Mouse (Mus musculus) lung, postnatal 0 days (tissue): ENCODE results near the gene Rrp9. TPM values are rescaled to one million over a fixed set of nuclear protein-coding genes. Genes with fewer than 3 reads are reported as not detected.

Experiments used
- ATAC-seq: fragments of 200-750 bp; cut with Nextera tagmentation; 2 replicates; pipeline ENCODE4 v1.8.0; 2017; ENCODE audit warnings: moderate library complexity
- DNase-seq: peaks from one replicate; pipeline ENCODE4 v3.0.0-alpha.2; 2016; ENCODE audit warnings: low spot score
- H3K27ac ChIP-seq: fragments of 300-500 bp; sonication (generic); 2 replicates; pipeline ENCODE4 v1.5.1; 2014; ENCODE audit warnings: antibody characterized with exemption, mild to moderate bottlenecking, low read length, mixed read lengths
- H3K27me3 ChIP-seq: fragments of 300-500 bp; sonication (generic); replicated peaks from 2 replicates; pipeline ENCODE4 v1.6.1; 2014; ENCODE audit warnings: low read length, mixed read lengths; ENCODE audit not compliant: insufficient read depth
- H3K36me3 ChIP-seq: fragments of 300-500 bp; sonication (generic); 2 replicates; pipeline ENCODE4 v1.6.1; 2014; ENCODE audit warnings: low read length, mixed read lengths; ENCODE audit not compliant: insufficient read depth
- H3K4me1 ChIP-seq: fragments of 300-500 bp; sonication (generic); 2 replicates; pipeline ENCODE4 v1.6.1; 2014; ENCODE audit warnings: antibody characterized with exemption, low read depth, low read length, mixed read lengths; ENCODE audit not compliant: insufficient read depth
- H3K4me2 ChIP-seq: fragments of 300-500 bp; sonication (generic); replicated peaks from 2 replicates; pipeline ENCODE4 v1.6.1; 2014; ENCODE audit warnings: low read depth, mild to moderate bottlenecking, low read length, moderate library complexity, mixed read lengths
- H3K4me3 ChIP-seq: fragments of 300-500 bp; sonication (generic); 2 replicates; pipeline ENCODE4 v1.5.1; 2014; ENCODE audit warnings: low read depth, low read length
- H3K9ac ChIP-seq: fragments of 300-500 bp; sonication (generic); replicated peaks from 2 replicates; pipeline ENCODE4 v1.6.1; 2014; ENCODE audit warnings: low read depth, mild to moderate bottlenecking
- H3K9me3 ChIP-seq: fragments of 300-500 bp; sonication (generic); 2 replicates; pipeline ENCODE4 v1.6.1; 2016; ENCODE audit warnings: low read length, mixed read lengths
- CTCF ChIP-seq: IDR thresholded peaks from 2 replicates; pipeline ENCODE4 v1.5.1; 2016; ENCODE audit warnings: antibody characterized with exemption, mild to moderate bottlenecking
- EP300 ChIP-seq: IDR thresholded peaks from 2 replicates; pipeline ENCODE4 v1.6.1; 2016; ENCODE audit warnings: antibody characterized with exemption, mild to moderate bottlenecking, control low read depth
- WGBS: fragments of 180-500 bp; shearing (Covaris S2); extraction: QIAGEN DNeasy Blood & Tissue Kit; methylation state at CpG from one replicate; pipeline ENCODE4 v1.1.7; 2014; 5-methylcytosine and 5-hydroxymethylcytosine counted together
- polyA plus RNA-seq: library from polyadenylated mRNA; unstranded; fragments of >200 nt; fragmentation: Nextera tagmentation; extraction: Ambion mirVana; gene quantifications from 2 replicates; pipeline ENCODE4 v1.2.1, GENCODE M21; 2015

Rrp9 gene
- polyA plus RNA-seq, 1 experiment from 2014 or later: 19.4 TPM

GRCm38 (mm10) chr9:106460401-106461025, 15.2 kb upstream of the Rrp9 start:
- no peak overlapping the region for H3K4me3 ChIP-seq
- peaks cover 9% of the 10 kb centered on the region for H3K36me3 ChIP-seq
- peaks cover 4% of the 10 kb centered on the region for H3K4me1 ChIP-seq
- no peak overlapping the region for H3K27ac ChIP-seq
- no peak for DNase-seq
- no peak overlapping the region for H3K4me2 ChIP-seq
- H3K9me3 ChIP-seq: no peaks in the 10 kb centered on the region
- TF ChIP-seq EP300 (no peak), CTCF (no peak)
- 0 out of 2 replicates have a peak, but pooled peaks cover 5% of the 10 kb centered on the region for H3K27me3 ChIP-seq
- WGBS: 76% methylated on average over 18 of the region's 18 CpGs
- no peak for ATAC-seq
- no peak overlapping the region for H3K9ac ChIP-seq

GRCm38 (mm10) chr9:106461026-106461415, 14.7 kb upstream of the Rrp9 start:
- ATAC-seq (no peak), DNase-seq (no peak)
- H3K27me3 ChIP-seq: 0 out of 2 replicates have a peak, but pooled peaks cover 5% of the 10 kb centered on the region
- H3K9ac ChIP-seq: no peak overlapping the region
- WGBS: 83% methylated on average over 9 of the region's 9 CpGs
- TF ChIP-seq EP300 (no peak), CTCF (no peak)
- no peaks in the 10 kb centered on the region for H3K9me3 ChIP-seq
- peaks cover 9% of the 10 kb centered on the region for H3K36me3 ChIP-seq
- no peak overlapping the region for H3K4me2 ChIP-seq
- H3K27ac ChIP-seq: no peak overlapping the region
- peaks cover 4% of the 10 kb centered on the region for H3K4me1 ChIP-seq
- no peak overlapping the region for H3K4me3 ChIP-seq

GRCm38 (mm10) chr9:106461641-106462429, 13.9 kb upstream of the Rrp9 start:
- Histone ChIP-seq H3K4me2 (no peak overlapping the region), H3K27ac (no peak overlapping the region), H3K27me3 (0 out of 2 replicates have a peak, but pooled peaks cover 5% of the 10 kb centered on the region), H3K36me3 (peaks cover 9% of the 10 kb centered on the region), H3K9ac (no peak overlapping the region), H3K4me3 (no peak overlapping the region), H3K9me3 (no peaks in the 10 kb centered on the region), H3K4me1 (peaks cover 4% of the 10 kb centered on the region)
- no peak for DNase-seq
- TF ChIP-seq CTCF: no peak
- no peak for TF ChIP-seq EP300
- no peak for ATAC-seq
- WGBS: 85% methylated on average over 16 of the region's 16 CpGs

- H3K9ac ChIP-seq: no peak overlapping the region
- no peak for TF ChIP-seq CTCF
- TF ChIP-seq EP300: no peak
- no peak for DNase-seq
- 0 out of 2 replicates have a peak, but pooled peaks cover 5% of the 10 kb centered on the region for H3K27me3 ChIP-seq
- no peak overlapping the region for H3K27ac ChIP-seq
- peaks cover 4% of the 10 kb centered on the region for H3K4me1 ChIP-seq
- H3K4me2 ChIP-seq: no peak overlapping the region
- 91% methylated on average over 12 of the region's 12 CpGs for WGBS
- no peaks in the 10 kb centered on the region for H3K9me3 ChIP-seq
- H3K36me3 ChIP-seq: peaks cover 9% of the 10 kb centered on the region
- ATAC-seq: no peak
- no peak overlapping the region for H3K4me3 ChIP-seq
Measured at GRCm38 (mm10) chr9:106462430-106462800, 13.3 kb upstream of the Rrp9 start.

GRCm38 (mm10) chr9:106463122-106464063, 12.4 kb upstream of the Rrp9 start:
- Histone ChIP-seq H3K36me3 (peaks cover 9% of the 10 kb centered on the region), H3K9me3 (no peaks in the 10 kb centered on the region), H3K4me1 (peaks cover 4% of the 10 kb centered on the region), H3K4me2 (no peak overlapping the region), H3K4me3 (no peak overlapping the region), H3K27ac (no peak overlapping the region), H3K27me3 (0 out of 2 replicates have a peak, but pooled peaks cover 5% of the 10 kb centered on the region), H3K9ac (no peak overlapping the region)
- TF ChIP-seq EP300: no peak
- TF ChIP-seq CTCF: no peak
- DNase-seq (no peak), ATAC-seq (no peak)
- 85% methylated on average over 21 of the region's 21 CpGs for WGBS
